Mouse (Mus musculus) spleen, adult 18-20 months (tissue): ENCODE data around the gene Slc6a11.
A peak's percentile ranks its signal among the peaks of the same experiment; 100 is the strongest.

ENCODE experiments used
- DNase-seq, 2 experiments: peaks; one replicate each; pipeline ENCODE4 v3.0.0; 2022; ENCODE audit warnings: mixed read lengths in 2 of 2

Gene Slc6a11

GRCm38 (mm10) chr6:114182366-114183179 lies 51.5 kb downstream of the Slc6a11 start:
- no peak for DNase-seq

- no peak for DNase-seq
These were observed 56.1 kb downstream of the Slc6a11 start for GRCm38 (mm10) chr6:114187121-114187520.

GRCm38 (mm10) chr6:114188869-114189268 lies 57.8 kb downstream of the Slc6a11 start:
- no peak for DNase-seq

- no peak for DNase-seq
These were observed 65.0 kb downstream of the Slc6a11 start for GRCm38 (mm10) chr6:114195998-114196397.

DNA sequence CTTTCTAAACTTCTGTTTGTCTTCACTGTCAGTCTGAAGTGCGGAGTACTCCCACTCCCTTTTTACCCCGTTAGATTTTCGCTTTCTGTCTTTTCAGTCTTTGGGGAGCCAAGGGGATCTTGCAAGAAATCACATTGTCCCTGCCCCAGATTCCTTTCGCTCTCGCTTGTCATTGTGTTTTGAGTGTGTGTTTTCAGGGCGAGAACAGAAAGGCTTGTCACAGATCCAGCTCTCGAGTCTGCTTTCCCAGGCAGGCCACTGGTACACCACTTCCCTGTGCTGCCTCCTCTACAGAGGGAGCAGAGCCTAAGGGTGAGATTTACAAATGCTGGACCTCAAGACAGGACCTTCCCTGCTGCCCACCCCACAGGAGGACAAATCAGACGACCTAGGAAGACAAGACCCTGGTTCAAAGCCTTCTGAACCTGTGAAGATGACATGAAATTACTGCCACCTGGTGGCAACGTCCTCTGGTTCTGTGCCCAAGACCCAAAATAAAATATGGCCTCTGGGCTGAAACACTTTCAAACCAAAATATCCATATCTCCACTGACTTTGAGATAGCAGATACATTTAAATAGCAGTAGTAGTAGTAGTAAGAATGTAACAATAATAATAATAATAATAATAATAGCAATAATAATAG lies 68.3 kb downstream of the Slc6a11 start:
- DNase-seq: peak in 1 of 2 experiments; percentile 3

DNA sequence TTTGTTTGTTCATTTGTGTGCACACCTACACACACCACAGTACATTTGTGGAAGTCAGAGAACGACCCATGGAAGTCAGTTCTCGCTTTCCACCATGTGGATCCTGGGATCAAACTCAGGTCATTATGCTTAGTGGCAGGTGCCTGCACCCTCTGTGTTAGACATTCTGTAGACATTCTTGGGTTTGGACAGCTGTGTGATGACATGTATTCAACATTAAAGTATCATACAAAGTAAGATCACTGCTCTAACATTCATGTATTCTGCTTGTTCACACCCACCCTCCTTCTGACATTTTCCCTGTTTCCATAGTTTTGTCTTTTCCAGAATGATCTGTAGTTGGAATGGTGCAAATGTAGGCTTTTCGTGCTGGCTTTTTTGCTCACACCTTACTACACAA lies 73.5 kb downstream of the Slc6a11 start:
- DNase-seq: no peak

DNA sequence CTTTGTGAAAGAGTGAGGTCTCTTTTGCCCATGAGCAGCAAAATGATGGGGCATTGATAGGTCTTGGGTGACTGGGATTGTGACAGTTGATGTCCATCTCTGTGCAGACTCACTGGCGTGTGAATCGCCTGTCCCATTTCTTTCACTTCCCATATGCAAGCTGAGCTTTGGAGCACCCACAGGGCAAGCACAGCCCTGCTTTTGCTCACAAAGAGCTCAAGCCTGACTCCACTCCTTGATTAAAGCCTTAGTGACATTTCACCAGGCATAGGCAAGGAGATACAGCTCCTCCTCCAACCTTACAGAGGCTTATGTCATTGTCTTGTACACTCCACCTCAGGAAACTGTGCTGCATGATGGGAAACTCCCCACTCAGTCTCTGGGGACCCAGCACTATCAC lies 77.3 kb downstream of the Slc6a11 start:
- no peak for DNase-seq

GRCm38 (mm10) chr6:114214393-114214792 lies 83.4 kb downstream of the Slc6a11 start:
- no peak for DNase-seq

- DNase-seq: no peak
These were observed 85.8 kb downstream of the Slc6a11 start for GRCm38 (mm10) chr6:114216741-114217414.

GRCm38 (mm10) chr6:114224399-114224798 lies 93.4 kb downstream of the Slc6a11 start:
- DNase-seq: no peak

DNA sequence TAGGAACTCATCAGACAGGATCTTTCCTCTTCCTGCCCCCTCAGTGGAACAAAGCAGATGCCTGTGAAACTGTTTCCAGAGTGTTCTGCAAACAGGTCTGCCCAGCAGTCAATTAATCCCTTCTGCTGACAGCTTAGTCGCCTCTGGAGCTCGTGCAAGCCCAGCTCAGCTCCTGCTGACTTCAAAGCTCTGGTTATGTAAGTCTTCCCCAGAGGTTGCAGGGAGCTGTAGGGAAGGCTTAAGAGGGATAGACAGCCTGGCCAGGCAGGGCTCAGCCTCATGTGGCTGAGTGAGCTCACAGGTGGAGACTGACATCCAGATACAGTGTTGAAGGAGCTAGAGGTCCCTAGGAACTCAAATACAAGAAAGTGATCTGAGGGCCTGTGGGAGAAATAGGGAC lies 96.3 kb downstream of the Slc6a11 start:
- no peak for DNase-seq

DNA sequence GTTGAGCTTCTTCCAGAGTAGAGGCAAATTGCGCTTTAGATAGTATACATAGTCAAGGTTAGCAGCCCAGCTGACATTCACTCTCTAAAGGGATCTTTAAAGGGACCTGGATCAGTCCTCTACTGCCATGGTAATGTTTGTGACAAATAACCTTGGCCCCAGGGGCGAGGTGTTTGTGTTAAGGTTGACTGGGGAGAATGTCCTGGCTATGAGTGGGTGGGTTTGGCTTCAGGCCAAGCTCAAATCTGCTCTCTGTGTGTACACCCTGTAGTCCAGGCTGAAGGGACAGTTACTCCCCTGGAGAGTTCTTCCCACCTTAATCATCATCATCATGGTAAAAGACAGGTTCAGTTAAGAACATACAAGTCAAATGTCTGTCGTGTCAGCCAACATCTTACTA lies 97.2 kb downstream of the Slc6a11 start:
- no peak for DNase-seq

DNA sequence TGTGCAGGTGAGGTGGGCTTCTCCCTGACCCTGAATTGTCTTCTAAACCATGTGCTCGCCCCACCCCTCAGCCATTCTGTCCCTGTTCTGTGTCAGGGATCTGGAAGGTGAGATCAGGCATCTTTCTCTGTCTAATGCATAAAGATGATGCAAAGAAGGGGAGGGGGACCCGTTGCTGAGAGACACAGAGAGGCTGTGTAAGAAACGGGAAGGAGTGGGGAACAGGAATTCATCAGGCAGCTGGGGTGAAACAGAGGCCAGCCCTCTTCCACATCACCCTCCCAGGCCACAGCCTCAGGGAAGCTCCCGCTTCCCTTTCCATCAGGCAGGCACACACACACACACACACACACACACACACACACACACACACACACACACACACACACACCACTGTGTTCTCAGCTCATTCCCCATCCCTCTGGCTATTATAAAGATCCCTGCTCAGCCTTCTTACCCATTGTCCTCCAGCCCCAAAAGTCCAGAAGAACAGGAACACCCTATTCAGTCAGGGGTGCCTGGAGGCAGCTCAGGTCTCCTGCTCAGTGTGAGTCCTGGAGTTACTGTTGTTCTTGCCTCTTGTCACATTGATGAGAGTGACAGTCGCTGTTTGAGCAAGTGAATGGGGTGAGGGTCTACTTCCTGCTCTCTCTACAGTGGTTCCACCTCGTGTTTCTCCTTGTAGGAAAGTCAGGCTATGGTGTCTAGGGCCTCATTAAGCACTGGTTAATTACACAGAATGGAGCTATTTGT lies 108.0 kb downstream of the Slc6a11 start:
- no peak for DNase-seq

GRCm38 (mm10) chr6:114245665-114246064 lies 114.6 kb downstream of the Slc6a11 start:
- no peak for DNase-seq

DNA sequence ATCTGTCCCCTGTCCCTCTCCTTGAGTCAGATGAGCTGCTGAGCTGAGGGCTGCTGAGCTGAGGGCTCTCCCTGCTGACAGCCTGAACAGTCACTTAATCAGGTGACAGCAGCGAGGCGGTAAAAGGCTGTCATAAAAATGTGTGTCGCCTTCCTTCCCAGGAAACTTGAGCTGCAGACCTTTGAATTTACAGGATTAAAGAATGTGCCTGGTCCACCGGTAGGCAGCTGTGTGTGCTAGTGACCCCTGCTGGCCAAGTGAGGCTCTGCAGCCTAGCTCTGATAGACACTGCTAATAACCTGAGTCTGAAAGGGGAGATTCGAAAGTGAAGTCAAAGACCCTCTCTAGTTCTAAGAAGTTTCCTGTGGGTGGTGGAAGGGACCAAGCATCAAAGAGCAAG lies 119.3 kb downstream of the Slc6a11 start:
- DNase-seq: peak; percentile 12 to 62

DNA sequence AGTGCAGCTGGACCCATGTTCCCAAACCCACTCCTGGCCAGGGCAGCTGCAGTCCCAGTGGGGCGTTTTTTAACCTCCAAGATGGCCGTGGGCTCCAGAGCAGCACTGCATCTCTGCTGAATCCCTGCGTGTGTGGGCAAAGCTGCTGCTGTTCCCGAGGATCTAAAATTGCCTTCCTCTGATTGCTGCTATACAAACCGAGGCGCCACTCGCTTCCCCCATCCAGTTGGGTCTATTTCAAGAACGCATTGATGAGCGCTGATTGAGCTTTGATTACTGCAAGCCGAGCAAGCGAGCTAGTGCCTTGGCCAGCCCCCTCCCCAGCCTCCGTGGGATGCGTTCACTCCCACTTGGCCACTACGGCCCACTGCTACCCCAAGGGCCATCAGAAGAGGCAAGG lies 123.9 kb downstream of the Slc6a11 start:
- DNase-seq: no peak

DNA sequence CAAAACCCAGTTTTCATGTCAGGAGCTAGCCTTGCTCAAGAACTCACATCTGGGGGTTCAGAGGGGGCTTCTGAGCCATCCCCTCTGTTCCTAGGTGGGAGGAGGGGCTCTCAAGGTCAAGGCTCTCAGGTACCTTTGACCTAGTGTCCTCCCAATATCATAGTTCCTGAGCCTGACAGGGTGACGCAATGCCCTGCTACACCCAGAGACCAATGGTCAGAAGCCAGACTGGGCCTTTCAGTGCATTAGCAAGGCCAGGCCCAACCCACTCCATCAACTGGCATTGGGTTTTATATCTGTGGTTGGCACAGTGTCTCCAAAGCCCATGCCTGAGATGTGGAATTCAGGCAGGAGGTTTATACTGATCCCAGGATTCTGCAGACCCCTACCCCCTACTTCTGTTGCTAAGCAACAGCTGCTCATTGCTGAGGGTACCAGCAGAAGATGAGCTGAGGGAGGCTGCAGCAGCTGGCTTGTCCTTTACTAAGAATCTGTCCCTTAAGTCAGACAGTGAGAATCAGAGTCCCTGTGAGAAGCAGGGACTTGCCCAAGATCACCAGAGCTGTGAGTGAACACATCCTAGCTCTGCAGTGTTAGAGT lies 126.8 kb downstream of the Slc6a11 start:
- no peak for DNase-seq

- DNase-seq: no peak
These were observed 127.7 kb downstream of the Slc6a11 start for GRCm38 (mm10) chr6:114258661-114259193.

DNA sequence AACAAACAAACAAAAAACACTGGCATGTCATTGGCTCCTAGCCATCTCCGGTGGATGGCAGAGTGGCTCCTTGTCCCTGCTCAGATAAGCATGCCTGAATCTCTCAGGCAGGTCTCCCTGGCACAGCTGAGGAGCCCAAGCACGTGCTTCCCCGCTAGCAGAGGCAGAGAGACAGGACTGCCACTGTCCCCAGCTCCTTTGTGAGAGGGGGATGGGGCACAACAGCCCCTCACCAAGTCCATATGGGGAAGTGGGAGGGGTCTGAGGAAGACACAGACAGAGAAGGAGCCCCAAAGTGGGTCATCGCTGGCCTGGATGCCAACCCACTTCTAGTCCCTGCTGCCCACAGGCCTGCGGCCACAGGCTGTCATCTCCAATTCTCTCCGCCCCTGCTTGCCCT lies 130.6 kb downstream of the Slc6a11 start:
- DNase-seq: no peak

GRCm38 (mm10) chr6:114264010-114264409 lies 133.0 kb downstream of the Slc6a11 start:
- no peak for DNase-seq

DNA sequence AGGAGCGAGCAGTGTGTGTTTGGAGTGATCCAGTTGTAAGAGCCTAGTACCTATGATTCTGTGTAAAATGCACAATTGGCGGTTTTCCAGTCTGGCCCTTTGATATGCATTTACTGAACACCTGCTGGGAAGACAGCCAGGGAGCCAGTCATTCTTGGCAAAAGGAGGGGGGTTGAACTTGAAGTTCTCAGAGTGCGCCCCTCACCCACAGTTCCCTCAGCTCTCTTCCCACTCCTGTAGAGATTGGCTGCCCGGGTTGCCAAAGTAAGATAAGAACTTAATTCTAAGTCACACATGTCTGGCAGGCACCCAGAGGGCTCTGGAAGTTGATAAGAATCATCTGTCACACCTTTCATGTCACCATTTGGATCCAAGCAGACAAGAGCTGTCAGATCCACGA lies 133.4 kb downstream of the Slc6a11 start:
- no peak for DNase-seq

DNA sequence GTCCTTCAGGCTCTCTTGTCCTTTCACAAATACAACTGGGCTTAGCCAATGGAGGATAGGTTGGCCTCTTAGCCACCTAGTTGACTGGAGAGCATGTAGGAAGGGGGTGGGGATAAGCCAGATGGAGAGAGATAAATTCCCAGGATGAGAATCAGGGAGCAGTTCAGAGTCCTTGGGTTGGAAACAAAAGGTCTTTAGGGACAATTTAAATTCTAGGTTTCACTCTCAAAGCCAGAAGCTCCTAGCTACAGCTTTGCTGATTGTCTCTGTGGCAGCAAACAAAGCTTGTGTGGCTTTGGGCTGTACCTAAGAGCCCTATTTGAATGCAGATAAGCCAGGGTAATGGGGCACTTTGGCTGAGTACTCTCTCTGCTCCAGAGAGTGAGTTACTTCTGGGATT lies 135.2 kb downstream of the Slc6a11 start:
- no peak for DNase-seq
